Mouse (Mus musculus): ENCODE data around the gene Nle1. TPM values are rescaled to one million over a fixed set of nuclear protein-coding genes. Genes with fewer than 3 reads are reported as not detected.
A peak's percentile ranks its signal among the peaks of the same experiment; 100 is the strongest.
"Not testable (repeated sequence)": the region's sequence is repeated elsewhere in the genome, so short reads cannot be mapped to it uniquely, and the experiment has no call there.

Nle1 gene
- polyA plus RNA-seq, 1 experiment: 27.1 TPM

- WGBS: 26% methylated on average over 3 of the region's 3 CpGs
Observed at GRCm38 (mm10) chr11:82929633-82929950, 21.4 kb upstream of the Nle1 start.

GRCm38 (mm10) chr11:82928897-82929632, 20.9 kb upstream of the Nle1 start:
- no peak for TF ChIP-seq POLR2A (IDR thresholded peaks at IDR 0.05; ENCODE audit: low read depth, low read length)
- no peak for TF ChIP-seq CTCF (IDR thresholded peaks at IDR 0.05; ENCODE audit: extremely low read depth, insufficient read length, insufficient replicate concordance, low read depth, low read length)
- Histone ChIP-seq H3K36me3 (ENCODE audit: control insufficient read depth, insufficient read depth, low read length) (no peaks in the 10 kb centered on the region), H3K4me1 (ENCODE audit: control insufficient read depth, insufficient read depth, insufficient read length, low read length) (peaks cover 4% of the 10 kb centered on the region; the same call in 1 of the 2 replicates), H3K4me3 (ENCODE audit: low read depth, low read length) (no peak overlapping the region), H3K27ac (ENCODE audit: insufficient read depth, low read depth, low read length) (no peak overlapping the region), H3K27me3 (ENCODE audit: control insufficient read depth, insufficient read depth, low read length) (peaks cover 37% of the 10 kb centered on the region)
- WGBS: 51% methylated on average over 20 of the region's 20 CpGs

More at GRCm38 (mm10) chr11:82929633-82929950, 21.4 kb upstream of the Nle1 start:
- peaks cover 42% of the 10 kb centered on the region for H3K27me3 ChIP-seq (ENCODE audit: control insufficient read depth, insufficient read depth, low read length)
- no peak overlapping the region for H3K27ac ChIP-seq (ENCODE audit: insufficient read depth, low read depth, low read length)
- peaks cover 4% of the 10 kb centered on the region; the same call in 1 of the 2 replicates for H3K4me1 ChIP-seq (ENCODE audit: control insufficient read depth, insufficient read depth, insufficient read length, low read length)
- H3K4me3 ChIP-seq (ENCODE audit: low read depth, low read length): no peak overlapping the region
- TF ChIP-seq CTCF (IDR thresholded peaks at IDR 0.05; ENCODE audit: extremely low read depth, insufficient read length, insufficient replicate concordance, low read depth, low read length): no peak
- no peak for TF ChIP-seq POLR2A (IDR thresholded peaks at IDR 0.05; ENCODE audit: low read depth, low read length)
- no peaks in the 10 kb centered on the region for H3K36me3 ChIP-seq (ENCODE audit: control insufficient read depth, insufficient read depth, low read length)

- H3K27me3 ChIP-seq (ENCODE audit: control insufficient read depth, insufficient read depth, low read length); H3K4me3 ChIP-seq (ENCODE audit: low read depth, low read length); H3K4me1 ChIP-seq (ENCODE audit: control insufficient read depth, insufficient read depth, insufficient read length, low read length); H3K36me3 ChIP-seq (ENCODE audit: control insufficient read depth, insufficient read depth, low read length); H3K27ac ChIP-seq (ENCODE audit: insufficient read depth, low read depth, low read length): not testable (repeated sequence)
- 61% methylated on average over 6 of the region's 6 CpGs for WGBS
Observed at GRCm38 (mm10) chr11:82923910-82924309, 15.7 kb upstream of the Nle1 start.

- Histone ChIP-seq H3K4me1 (ENCODE audit: control insufficient read depth, insufficient read depth, insufficient read length, low read length) (no peaks in the 10 kb centered on the region), H3K27ac (ENCODE audit: insufficient read depth, low read depth, low read length) (no peak overlapping the region), H3K36me3 (ENCODE audit: control insufficient read depth, insufficient read depth, low read length) (no peaks in the 10 kb centered on the region), H3K27me3 (ENCODE audit: control insufficient read depth, insufficient read depth, low read length) (no peaks in the 10 kb centered on the region), H3K4me3 (ENCODE audit: low read depth, low read length) (no peak overlapping the region)
- WGBS: 69% methylated on average over 4 of the region's 4 CpGs
- TF ChIP-seq POLR2A (IDR thresholded peaks at IDR 0.05; ENCODE audit: low read depth, low read length) (no peak), CTCF (IDR thresholded peaks at IDR 0.05; ENCODE audit: extremely low read depth, insufficient read length, insufficient replicate concordance, low read depth, low read length) (no peak)
Observed at GRCm38 (mm10) chr11:82921691-82922090, 13.5 kb upstream of the Nle1 start.

GRCm38 (mm10) chr11:82920768-82921167, 12.6 kb upstream of the Nle1 start:
- no peaks in the 10 kb centered on the region for H3K4me1 ChIP-seq (ENCODE audit: control insufficient read depth, insufficient read depth, insufficient read length, low read length)
- 39% methylated on average over 10 of the region's 10 CpGs for WGBS

GRCm38 (mm10) chr11:82914711-82915352, 6.6 kb upstream of the Nle1 start:
- Histone ChIP-seq H3K27me3 (ENCODE audit: control insufficient read depth, insufficient read depth, low read length) (no peaks in the 10 kb centered on the region), H3K4me1 (ENCODE audit: control insufficient read depth, insufficient read depth, insufficient read length, low read length) (no peaks in the 10 kb centered on the region), H3K27ac (ENCODE audit: insufficient read depth, low read depth, low read length) (no peak overlapping the region), H3K36me3 (ENCODE audit: control insufficient read depth, insufficient read depth, low read length) (no peaks in the 10 kb centered on the region), H3K4me3 (ENCODE audit: low read depth, low read length) (no peak overlapping the region)
- 6% methylated on average over 16 of the region's 16 CpGs for WGBS
- TF ChIP-seq POLR2A (IDR thresholded peaks at IDR 0.05; ENCODE audit: low read depth, low read length) (no peak), CTCF (IDR thresholded peaks at IDR 0.05; ENCODE audit: extremely low read depth, insufficient read length, insufficient replicate concordance, low read depth, low read length) (peak; percentile 99)

More at GRCm38 (mm10) chr11:82920768-82921167, 12.6 kb upstream of the Nle1 start:
- no peaks in the 10 kb centered on the region for H3K36me3 ChIP-seq (ENCODE audit: control insufficient read depth, insufficient read depth, low read length)
- TF ChIP-seq POLR2A (IDR thresholded peaks at IDR 0.05; ENCODE audit: low read depth, low read length): no peak
- no peak overlapping the region for H3K27ac ChIP-seq (ENCODE audit: insufficient read depth, low read depth, low read length)
- H3K4me3 ChIP-seq (ENCODE audit: low read depth, low read length): no peak overlapping the region
- H3K27me3 ChIP-seq (ENCODE audit: control insufficient read depth, insufficient read depth, low read length): no peaks in the 10 kb centered on the region

- Histone ChIP-seq H3K27ac (ENCODE audit: insufficient read depth, low read depth, low read length) (no peak overlapping the region), H3K36me3 (ENCODE audit: control insufficient read depth, insufficient read depth, low read length) (no peaks in the 10 kb centered on the region), H3K4me3 (ENCODE audit: low read depth, low read length) (no peak overlapping the region), H3K4me1 (ENCODE audit: control insufficient read depth, insufficient read depth, insufficient read length, low read length) (peaks cover 3% of the 10 kb centered on the region), H3K27me3 (ENCODE audit: control insufficient read depth, insufficient read depth, low read length) (no peaks in the 10 kb centered on the region)
- 67% methylated on average over 11 of the region's 11 CpGs for WGBS
- TF ChIP-seq CTCF (IDR thresholded peaks at IDR 0.05; ENCODE audit: extremely low read depth, insufficient read length, insufficient replicate concordance, low read depth, low read length) (no peak), POLR2A (IDR thresholded peaks at IDR 0.05; ENCODE audit: low read depth, low read length) (no peak)
Observed at GRCm38 (mm10) chr11:82910679-82911389, 2.6 kb upstream of the Nle1 start.

Measured in small intestine, adult 2 months (tissue).